Mouse (Mus musculus): ENCODE measurements around the gene Inka2. TPM values are rescaled to one million over a fixed set of nuclear protein-coding genes. Genes with fewer than 3 reads are reported as not detected.

Inka2 gene
- total RNA-seq, 2 experiments from 2014 or later, result 106 to 114 TPM

GRCm38 (mm10) chr3:105720514-105720913 is 16.1 kb downstream of the Inka2 start:
- no peak for DNase-seq (ENCODE audit: low spot score in 2 of 2)

- no peak for DNase-seq (ENCODE audit: low spot score in 2 of 2)
Measured at GRCm38 (mm10) chr3:105721681-105722201, 17.3 kb downstream of the Inka2 start.

GRCm38 (mm10) chr3:105722510-105722909 is 18.1 kb downstream of the Inka2 start:
- DNase-seq (ENCODE audit: low spot score in 2 of 2), result no peak

GRCm38 (mm10) chr3:105726037-105726436 is 21.6 kb downstream of the Inka2 start:
- peak in 1 of 2 experiments; percentile 83 for DNase-seq (ENCODE audit: low spot score in 2 of 2)

GRCm38 (mm10) chr3:105732360-105732759 is 28.0 kb downstream of the Inka2 start:
- DNase-seq (ENCODE audit: low spot score in 2 of 2), result no peak

- no peak for DNase-seq (ENCODE audit: low spot score in 2 of 2)
Measured at GRCm38 (mm10) chr3:105733538-105733937, 29.1 kb downstream of the Inka2 start.

GRCm38 (mm10) chr3:105735285-105735684 is 30.9 kb downstream of the Inka2 start:
- DNase-seq (ENCODE audit: low spot score in 2 of 2), result no peak

GRCm38 (mm10) chr3:105736148-105736547 is 31.7 kb downstream of the Inka2 start:
- no peak for DNase-seq (ENCODE audit: low spot score in 2 of 2)

- DNase-seq (ENCODE audit: low spot score in 2 of 2), result no peak
Measured at GRCm38 (mm10) chr3:105737070-105737469, 32.7 kb downstream of the Inka2 start.

GRCm38 (mm10) chr3:105737666-105738065 is 33.3 kb downstream of the Inka2 start:
- DNase-seq (ENCODE audit: low spot score in 2 of 2), result no peak

- no peak for DNase-seq (ENCODE audit: low spot score in 2 of 2)
Measured at GRCm38 (mm10) chr3:105746542-105746941, 42.1 kb downstream of the Inka2 start.

- DNase-seq (ENCODE audit: low spot score in 2 of 2), result no peak
Measured at GRCm38 (mm10) chr3:105750810-105751209, 46.4 kb downstream of the Inka2 start.

GRCm38 (mm10) chr3:105754184-105754583 is 49.8 kb downstream of the Inka2 start:
- DNase-seq (ENCODE audit: low spot score in 2 of 2), result no peak

GRCm38 (mm10) chr3:105755123-105755522 is 50.7 kb downstream of the Inka2 start:
- DNase-seq (ENCODE audit: low spot score in 2 of 2), result no peak

GRCm38 (mm10) chr3:105756505-105756904 is 52.1 kb downstream of the Inka2 start:
- no peak for DNase-seq (ENCODE audit: low spot score in 2 of 2)

GRCm38 (mm10) chr3:105757323-105758083 is 53.1 kb downstream of the Inka2 start:
- DNase-seq (ENCODE audit: low spot score in 2 of 2), result no peak

- DNase-seq (ENCODE audit: low spot score in 2 of 2), result no peak
Measured at GRCm38 (mm10) chr3:105758098-105758497, 53.7 kb downstream of the Inka2 start.

- DNase-seq (ENCODE audit: low spot score in 2 of 2), result no peak
Measured at GRCm38 (mm10) chr3:105758658-105759057, 54.3 kb downstream of the Inka2 start.

GRCm38 (mm10) chr3:105760063-105760462 is 55.7 kb downstream of the Inka2 start:
- DNase-seq (ENCODE audit: low spot score in 2 of 2), result no peak

GRCm38 (mm10) chr3:105763132-105763851 is 58.9 kb downstream of the Inka2 start:
- no peak for DNase-seq (ENCODE audit: low spot score in 2 of 2)

- no peak for DNase-seq (ENCODE audit: low spot score in 2 of 2)
Measured at GRCm38 (mm10) chr3:105768529-105768928, 64.1 kb downstream of the Inka2 start.

GRCm38 (mm10) chr3:105769380-105769779 is 65.0 kb downstream of the Inka2 start:
- DNase-seq (ENCODE audit: low spot score in 2 of 2), result no peak
